Mouse (Mus musculus): ENCODE data around the gene Nudt22.

Gene Nudt22

DNA sequence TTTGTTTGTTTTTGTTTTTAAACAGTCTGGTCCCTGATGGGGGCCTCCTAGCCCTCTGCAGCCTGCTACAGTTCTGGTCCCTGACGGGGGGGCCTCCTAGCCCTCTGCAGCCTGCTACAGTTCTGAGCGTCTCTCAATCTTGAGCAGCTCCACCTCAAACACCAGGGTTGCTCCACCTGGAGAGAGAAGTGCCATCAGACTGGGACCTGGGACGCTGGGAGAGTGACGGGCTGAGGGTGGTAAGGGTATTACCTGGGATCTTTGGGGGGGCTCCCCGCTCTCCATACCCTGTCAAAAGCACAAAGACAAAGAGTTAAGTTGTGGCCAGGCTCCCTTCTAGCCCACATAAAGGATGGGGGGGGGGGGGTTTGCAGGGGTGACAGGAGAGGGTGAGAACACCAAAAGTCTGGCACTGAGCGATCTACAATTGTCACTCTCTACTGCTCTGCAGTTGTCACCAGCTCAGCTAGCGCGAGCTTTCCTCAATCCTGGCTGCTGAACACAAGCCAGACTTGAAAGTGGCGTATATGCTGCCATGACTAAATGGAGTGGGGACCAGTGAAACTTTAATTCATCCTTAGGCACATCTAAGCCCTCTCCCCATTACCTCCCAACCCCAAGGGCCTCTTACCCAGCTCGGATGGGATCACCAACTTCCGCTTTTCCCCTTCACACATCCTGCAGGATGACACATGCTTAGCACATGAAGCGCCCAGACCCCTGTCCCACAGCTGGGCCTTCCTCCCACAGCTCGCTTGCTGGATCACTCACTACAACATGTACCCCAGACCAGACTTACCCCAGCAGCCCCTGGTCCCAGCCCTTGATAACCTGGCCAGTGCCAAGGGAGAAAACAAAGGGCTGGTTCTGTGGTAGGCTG is 17.9 kb downstream of the Nudt22 start:
- DNase-seq (ENCODE audit: low spot score), result no peak

DNA sequence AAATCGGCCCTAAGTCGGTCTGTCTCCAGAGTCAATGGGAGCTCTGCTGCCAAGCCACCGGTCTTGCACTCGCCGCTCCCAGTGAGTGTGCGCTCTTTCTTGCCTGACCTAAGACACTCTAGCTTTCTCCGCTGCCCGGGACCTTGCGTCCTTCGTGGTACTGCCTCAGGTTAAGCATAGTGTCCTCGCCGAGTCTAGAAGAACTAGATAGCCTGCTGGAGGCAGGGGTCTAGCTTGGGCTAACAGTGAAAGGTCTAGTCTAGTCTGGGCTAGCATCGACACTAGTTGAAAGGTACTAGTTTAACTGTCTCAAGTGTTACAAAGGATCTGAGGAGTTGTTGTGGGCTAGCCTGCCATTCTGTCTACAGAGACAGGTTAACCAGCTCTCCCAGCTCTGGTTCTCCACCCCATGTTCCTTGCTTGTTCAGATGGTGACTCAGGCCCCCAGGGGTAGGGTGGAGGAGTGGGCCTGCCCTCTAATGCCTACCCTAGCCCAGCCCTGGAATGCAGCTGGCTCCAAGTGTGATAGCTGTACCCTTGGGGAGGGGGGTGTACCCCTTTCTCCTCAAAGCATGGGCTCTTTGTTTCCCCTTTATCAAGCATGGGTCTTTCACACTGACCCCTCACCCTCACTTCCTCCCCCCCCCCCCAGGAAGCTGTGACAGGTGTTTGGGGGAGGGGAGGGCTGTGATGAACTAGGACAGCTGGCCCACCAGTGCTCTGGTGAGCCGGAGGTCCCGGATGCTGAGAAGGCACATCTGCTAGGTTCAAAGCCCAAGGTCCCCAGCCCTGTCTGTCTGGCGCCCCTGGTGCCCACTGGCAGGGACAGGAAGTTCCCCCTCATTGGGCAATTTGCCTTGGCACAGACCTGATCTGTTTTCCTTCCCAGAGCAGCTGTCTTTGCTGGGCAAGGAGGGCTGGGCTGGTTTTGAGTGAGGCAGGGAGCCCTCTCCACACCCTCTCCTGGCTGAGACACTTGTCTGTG is 20.1 kb downstream of the Nudt22 start, which contains the start of gene Plcb3:
Gene Plcb3, minus strand, starts transcription at position 934 of the 985 bp plus-strand sequence.
- DNase-seq (ENCODE audit: low spot score), result peak; percentile 91

DNA sequence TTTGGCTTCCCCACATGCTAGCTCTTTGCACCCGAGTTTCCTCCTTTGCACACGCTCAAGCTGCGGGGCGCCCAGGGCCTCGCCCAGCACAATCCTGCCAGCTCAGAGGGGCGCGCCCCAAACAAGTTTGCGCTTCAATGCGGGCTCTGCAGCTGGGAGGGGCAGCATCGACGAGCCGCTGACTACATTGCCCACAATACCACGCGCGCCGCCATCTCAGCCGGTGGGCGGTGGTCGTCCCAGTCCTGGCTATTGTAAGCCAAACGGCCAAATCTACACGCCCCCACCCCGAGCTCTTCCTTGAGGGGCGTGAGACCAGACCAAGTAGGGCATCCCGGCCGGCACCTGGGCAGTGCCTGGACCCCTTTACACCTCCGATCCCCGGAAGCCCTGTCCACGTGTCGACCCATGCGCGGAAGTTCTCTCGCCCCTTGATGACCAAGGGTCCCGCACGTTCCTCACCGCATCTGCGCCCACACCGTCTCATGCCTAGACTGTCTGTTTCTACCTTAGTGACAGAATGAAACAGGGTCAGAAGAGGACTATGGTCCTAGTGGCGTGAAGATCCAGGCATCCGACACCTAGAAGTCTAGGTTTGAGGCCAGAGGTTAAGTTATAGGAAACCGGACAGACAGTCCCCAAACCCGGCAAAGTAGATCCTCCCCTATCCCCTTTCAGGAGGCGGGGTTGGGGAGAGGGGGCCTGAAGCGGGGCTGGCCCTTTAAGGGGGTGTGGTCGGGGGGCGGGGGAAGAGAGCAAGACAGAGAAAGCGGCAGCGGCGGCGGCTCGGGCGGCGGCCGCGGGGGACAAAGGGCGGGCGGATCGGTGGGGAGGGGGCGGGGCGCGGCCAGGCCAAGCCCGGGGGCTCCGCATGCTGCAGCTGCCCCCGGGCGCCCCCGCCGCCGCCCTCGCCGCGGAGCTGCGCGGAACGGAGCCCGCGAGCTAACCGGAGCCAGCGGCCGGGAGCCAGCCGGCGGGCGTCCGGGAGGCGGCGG is 21.4 kb downstream of the Nudt22 start, which contains the start of gene Ppp1r14b:
Gene Ppp1r14b, plus strand, starts transcription at position 758 of the 995 bp plus-strand sequence.
- peak; percentile 78 for DNase-seq (ENCODE audit: low spot score)

DNA sequence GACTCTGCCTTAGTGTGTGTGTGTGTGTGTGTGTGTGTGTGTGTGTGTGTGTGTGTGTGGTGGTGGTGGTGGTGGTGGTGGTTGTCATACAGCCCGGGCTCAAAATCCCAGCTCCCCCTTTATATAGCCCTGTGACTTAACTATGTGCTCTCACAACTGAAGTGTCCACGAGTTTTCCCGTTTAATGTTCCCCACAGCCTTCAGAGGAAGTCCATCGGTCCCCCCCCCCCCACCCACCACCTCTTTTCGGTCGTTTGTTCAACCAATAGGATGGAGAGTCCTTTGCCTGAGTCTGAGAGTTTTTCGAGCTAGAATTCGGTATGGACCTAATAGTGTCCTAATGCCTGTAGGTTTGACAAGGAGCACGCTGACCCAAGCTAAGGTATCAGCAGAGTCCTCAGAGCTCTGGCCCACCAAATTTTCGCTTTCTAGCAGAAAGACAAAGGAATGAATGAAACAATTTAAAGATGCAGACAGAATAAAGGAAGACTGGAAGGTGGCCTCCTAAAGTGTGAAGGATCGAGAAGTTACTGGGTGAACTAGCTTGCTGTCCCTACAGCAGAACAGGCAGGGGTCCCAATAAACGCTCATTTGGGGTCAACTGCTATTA is 22.2 kb downstream of the Nudt22 start:
- DNase-seq (ENCODE audit: low spot score), result no peak

DNA sequence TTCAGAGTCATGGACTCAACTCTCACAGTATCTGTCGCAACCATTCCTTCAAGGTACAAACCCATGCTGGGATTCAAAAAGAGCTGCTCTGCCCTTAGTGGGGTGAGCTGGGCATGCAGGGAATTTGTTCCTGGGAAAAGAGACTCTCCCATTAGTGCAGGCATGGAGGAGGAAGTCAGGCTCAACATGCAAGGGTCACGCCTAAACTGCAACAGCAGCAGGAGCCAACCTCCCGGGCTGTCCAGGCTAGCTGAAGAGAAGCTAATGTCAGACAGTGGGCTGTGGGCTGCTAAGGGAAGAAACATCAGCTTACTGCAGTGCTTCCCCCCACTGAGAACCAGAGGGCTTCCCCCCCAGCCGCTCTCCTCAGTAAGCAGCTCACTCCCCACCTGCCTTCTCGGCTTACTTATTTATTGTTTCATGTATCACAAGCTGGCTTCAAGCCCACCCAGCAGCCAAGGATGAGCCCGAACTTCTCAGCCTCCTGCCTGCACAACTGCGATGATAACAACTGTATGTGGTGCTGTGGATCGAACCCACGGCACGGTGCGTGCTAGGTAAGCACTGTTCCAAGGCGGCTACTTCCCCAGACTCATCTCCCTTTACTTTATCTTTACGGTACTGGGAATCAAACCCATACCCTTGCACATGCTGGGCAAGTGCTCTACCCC is 23.5 kb downstream of the Nudt22 start:
- no peak for DNase-seq (ENCODE audit: low spot score)

DNA sequence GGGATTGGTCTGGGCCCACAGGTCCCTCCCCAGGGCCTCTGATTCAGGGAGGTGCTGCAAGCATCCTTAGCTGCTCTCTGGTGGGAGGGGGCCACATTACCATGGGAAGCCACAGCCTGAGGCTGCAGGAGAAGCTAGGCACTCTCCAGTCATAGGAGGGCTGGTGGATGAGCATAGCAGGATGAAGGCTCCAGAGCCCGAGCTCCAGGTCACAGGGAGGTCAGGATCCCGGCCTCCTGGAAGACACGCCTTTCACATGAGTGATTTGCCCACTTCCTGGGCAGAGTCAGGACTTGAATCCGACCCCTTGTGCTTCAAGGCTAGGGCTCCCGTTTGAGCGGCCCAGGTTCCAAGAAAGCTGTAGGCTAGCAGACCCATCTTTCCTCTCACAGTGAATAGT is 24.3 kb downstream of the Nudt22 start:
- DNase-seq (ENCODE audit: low spot score), result no peak

DNA sequence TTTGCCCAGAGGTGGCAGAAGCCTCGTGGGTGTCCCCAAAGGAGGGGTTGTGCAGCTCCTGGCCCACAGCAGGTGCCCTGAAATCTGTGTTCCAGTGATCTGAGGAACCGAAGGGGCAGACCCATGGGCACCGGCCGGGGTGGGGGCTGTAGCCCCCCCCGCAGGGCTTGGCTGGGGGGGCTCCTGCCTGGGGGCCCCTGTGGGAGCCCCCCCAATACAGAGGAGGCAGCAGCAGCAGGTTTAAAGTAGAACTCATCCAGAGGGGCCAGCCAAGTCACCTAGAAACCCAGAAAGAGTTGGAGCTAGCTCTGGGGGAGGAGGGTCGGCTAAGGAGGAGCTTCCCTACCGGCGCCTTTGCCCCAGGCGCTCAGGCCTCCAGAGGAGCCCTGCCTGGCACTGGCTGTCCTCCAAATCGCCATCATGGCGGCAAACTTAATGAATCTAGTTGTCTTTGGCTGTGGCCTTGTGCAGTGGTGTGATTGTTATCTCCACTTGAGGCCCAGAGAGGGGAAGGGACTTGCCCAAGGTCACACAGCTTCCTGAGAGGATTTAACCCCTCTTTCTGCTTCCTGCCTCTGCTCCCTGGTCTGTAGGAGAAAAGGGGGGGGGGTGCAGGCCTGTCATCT is 25.3 kb downstream of the Nudt22 start:
- peak; percentile 64 for DNase-seq (ENCODE audit: low spot score)

DNA sequence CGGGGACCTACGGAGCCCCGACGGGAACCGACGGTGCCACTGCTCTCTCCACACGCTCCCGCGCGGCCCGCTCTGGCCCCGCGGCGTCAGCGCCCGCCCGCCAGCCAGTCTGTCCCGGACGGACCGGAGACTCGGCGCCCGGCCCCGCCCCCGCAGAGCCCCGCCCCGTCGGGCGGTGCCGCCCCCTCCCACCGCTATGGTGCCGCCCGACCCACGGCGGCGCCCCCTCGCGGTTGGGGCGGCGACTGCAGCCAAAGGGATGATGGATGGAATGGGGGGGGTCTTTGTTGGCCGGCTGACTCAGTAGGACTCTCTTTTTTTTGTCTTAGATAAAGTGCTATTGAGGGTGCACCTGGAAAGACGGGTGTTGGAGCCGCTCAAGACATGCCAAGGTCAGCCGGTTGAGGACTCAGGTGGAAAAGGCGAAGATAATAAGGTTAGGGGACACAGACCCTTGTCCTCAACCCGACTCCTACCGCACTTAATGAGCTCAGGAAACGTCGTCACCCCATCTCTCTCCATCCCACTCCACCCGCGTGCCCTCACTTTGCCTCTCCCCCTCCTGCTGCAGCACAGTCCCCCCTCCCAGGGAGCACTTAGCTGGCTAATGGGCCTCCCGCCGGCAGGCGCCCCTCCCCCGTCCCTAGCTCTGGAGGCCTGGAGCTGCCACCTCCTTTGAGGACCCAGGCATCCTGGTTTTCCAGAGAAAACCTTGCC is 26.1 kb downstream of the Nudt22 start:
- DNase-seq (ENCODE audit: low spot score), result peak; percentile 76

DNA sequence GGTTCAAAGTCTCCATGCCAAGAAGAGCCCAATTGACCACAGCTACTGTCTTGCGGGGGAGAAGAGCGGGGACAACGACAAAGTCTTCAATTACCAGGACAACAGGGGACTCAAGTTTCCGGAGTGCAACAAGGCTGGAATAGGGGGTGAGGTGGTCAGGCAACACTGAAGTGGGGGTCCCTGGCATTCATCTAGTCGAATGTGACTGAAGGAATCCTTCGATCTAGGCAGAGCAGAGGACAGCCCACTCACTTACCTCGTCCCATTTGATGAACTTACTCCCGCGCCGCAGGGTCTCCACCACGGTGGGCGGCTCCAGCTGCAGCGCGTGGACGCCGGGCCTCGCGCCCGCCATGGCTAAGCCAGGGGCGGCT is 26.6 kb downstream of the Nudt22 start:
- DNase-seq (ENCODE audit: low spot score), result no peak

DNA sequence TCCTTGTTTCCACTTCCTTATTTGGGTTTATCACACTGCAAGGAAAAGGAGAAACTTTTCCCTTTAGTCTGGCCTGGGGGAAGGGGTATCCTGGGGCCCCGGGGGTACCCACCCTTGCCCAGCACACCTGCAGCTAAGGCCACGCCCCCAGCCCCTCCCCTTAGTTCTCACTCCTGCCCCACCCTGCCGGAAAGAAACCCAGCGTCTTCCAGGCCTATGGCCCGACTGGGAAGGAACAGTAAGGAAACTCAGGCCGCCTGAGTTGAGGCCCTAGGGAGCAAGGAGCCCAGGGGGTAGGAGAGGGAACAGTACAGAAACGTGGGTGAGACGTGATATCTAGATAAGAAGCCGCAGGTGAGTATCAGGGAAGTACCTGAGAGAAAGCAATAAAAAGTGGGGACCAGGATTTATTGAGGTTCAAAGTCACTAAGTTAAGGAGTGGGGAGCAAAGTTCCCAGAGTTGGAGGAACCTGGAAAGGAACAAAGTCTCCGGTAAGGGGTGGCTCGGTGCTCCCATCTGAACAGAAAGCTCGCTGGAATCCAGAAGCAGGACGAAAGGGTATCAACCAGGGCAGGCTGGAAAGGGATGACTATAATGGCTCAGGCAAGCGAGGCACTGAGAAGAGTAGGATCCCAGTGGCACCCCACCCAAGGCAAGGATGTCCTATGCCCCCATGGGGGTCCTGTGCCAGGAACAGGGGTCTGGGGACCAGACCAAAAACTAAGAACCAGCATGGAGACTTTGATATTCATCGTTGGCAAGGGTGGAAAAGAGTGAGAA is 27.2 kb downstream of the Nudt22 start:
- no peak for DNase-seq (ENCODE audit: low spot score)

DNA sequence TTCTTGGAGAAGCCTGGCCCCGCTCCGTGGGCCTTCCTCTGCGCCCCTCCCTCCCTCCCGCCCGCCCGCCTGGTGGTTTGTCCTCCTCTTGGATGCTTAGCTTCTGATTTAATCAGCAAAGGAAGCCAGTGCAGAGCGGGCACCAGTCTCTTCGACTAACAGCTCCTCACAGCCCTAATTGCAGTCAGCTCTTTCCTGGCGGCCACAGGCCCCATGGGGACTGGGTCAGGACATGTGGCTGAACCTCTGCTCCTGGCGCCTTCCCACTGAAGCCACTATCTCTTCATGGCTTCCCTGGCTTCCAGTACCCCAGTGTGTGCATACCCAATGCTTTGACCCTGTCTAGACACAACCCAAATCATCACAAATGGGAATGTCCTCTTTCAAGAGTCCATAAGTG is 39.5 kb downstream of the Nudt22 start:
- peak; percentile 75 for DNase-seq (ENCODE audit: low spot score)

DNA sequence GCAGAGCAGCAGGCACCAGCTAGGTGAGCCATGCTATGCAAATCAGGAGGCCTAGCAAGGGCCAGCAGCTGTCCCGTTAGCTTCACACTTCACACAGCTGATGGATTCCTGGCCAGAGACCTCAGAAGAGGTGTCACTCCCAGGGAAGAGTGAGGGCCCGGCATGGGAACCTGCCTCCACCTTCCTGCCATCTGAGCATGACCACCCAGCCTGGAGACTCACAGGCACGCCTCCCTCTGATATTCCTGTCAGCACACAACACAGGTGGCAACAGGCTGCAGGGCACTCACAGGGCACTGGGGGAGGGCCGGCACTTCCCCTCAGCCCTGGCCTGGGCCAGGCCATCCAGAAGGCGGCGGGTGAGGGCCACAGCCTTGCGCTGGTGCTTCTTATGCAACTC is 40.5 kb downstream of the Nudt22 start:
- no peak for DNase-seq (ENCODE audit: low spot score)

DNA sequence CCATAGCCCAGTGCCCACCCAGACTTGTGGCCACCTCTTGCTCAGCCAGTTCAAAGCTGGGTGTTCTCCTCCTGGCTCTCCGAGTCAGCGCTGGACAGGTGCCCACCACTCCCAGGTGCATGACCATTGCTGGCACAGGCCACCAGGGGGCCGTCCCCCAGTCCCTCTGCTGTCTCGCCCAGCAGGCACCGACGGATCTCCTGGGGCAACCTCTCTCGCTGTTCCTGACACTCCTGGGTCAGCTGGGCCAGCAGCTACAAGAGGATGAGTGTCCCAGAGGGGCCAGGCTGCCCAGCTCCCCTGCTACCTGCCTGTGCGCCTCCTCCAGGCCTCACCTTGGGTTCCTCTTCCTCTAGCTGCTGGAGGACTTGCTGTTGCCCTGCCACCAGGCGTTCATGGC is 41.9 kb downstream of the Nudt22 start:
- peak; percentile 47 for DNase-seq (ENCODE audit: low spot score)

DNA sequence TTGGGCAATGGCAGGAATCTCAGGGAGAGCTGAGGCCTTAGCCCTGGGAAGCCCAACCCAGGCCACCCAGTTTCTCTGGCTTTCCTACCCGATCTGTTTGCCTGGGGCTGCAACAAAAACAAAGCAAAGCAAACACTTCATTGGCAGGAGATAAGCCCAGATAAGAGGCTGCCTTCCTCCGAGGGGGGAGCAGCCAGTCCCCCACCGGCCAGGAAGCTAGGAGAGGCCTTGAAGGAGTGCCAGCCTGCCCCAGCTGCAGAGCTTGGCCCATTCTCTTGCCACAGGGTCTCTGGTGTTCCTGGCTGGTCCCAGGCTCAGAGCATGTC is 43.2 kb downstream of the Nudt22 start:
- DNase-seq (ENCODE audit: low spot score), result no peak

DNA sequence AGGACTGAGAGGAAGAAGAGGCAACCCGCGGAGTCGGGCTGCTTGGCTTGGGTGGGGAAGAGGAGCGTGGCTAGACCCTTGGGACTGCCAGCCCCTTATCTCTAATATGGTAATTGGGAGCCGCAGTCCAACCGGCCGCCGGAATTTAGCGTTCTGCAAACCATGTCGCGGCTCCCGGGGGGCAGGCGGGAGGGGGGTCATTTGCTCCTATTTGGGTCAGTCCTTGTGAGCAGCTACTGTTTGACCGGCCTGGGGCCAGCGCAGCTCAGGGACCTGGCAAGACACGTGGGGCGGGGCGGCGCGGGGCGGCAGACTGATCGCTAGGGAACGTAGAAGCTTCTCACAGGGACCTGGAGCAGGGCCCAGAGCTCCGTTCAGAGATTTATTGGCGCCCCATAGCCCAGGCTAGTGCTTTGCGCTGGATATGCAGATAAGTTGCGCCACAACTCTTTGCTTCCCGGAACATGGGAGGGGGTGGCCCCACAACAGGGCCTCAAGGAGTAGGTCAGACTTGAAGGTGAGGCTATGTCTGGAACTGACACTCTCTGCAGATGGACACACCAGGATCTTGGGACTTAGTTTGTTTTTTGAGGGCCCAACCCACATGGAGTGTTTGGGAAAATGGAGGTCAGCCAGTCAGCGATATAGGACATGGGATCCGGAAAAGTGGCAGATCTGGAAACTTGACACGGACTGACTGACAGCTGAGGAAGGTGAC is 43.8 kb downstream of the Nudt22 start:
- DNase-seq (ENCODE audit: low spot score), result peak; percentile 74

DNA sequence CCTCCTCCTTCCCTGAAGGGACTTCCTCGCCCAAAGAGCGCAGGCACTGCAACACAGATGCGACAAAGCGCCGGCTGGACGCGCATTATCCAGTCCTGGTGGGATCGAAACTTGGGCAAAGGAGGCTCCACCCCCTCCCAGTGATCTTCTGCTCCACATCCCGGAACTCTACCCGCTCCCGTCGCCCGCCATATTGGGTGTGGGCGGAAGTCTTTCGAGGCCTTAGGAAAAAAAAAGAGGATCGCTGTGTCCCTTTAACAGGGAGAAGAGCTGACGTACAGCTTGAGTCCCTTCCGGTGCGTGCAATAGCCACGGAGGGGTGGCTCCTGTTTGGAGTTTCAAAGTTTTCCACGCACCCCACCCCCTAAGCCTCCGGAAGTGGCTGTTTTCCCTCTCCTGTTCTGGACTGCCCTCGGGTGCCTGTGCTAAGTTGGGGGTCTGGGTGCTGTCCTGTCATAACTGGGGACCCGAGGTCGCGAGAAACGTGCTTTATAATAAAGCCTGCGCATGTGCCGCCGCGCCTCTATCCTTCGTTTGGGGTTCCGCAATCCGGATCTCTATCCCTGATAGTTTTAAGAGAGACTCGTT is 44.4 kb downstream of the Nudt22 start:
- DNase-seq (ENCODE audit: low spot score), result peak; percentile 92

DNA sequence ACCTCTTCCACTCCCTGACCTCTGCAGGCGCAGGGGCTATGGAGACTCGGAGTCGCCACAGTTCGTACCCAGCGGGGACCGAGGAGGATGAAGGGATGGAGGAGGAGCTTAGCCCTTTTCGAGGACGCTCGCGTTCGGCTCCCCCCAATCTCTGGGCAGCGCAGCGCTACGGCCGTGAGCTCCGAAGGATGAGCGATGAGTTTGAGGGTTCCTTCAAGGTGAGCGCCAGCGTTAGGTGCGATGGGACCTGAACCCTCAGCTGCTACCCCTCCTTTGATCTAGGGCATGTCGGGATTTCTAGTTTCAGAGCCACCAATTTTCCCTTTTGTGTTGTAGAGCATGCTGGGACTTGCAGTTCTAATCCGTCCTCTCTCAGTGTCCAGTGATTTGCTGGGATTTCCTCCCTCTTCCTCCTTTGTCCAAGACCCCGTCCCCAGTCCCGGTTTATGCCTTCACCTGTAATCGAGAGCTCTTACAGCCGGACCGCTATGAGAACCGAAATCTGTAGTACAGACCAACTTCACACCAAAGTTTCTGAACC is 45.2 kb downstream of the Nudt22 start:
- DNase-seq (ENCODE audit: low spot score), result peak; percentile 25

All from MN1 (cell line).